Mouse (Mus musculus) heart, embryonic 13.5 days (tissue): ENCODE results near the gene Frs2. TPM values are rescaled to one million over a fixed set of nuclear protein-coding genes. Genes with fewer than 3 reads are reported as not detected.

ENCODE experiments used
- ATAC-seq: fragments of 200-750 bp; cut with Nextera tagmentation; 2 replicates; pipeline ENCODE4 v1.8.0; 2017; ENCODE audit warnings: moderate TSS enrichment; ENCODE audit not compliant: insufficient number of reproducible peaks, low FRiP score, low TSS enrichment; ENCODE audit errors: extremely low read depth
- H3K27ac ChIP-seq: fragments of 300-500 bp; sonication (generic); replicated peaks from 2 replicates; pipeline ENCODE4 v1.5.1; 2015; ENCODE audit warnings: moderate library complexity, mild to moderate bottlenecking, inconsistent platforms
- H3K27me3 ChIP-seq: fragments of 300-500 bp; sonication (generic); replicated peaks from 2 replicates; pipeline ENCODE4 v1.6.1; 2015; ENCODE audit warnings: mild to moderate bottlenecking, inconsistent platforms
- H3K36me3 ChIP-seq: fragments of 300-500 bp; sonication (generic); 2 replicates; pipeline ENCODE4 v1.6.1; 2015; ENCODE audit warnings: mild to moderate bottlenecking, inconsistent platforms
- H3K4me1 ChIP-seq: fragments of 300-500 bp; sonication (generic); 2 replicates; pipeline ENCODE4 v1.6.1; 2015; ENCODE audit warnings: inconsistent platforms
- H3K4me2 ChIP-seq: fragments of 300-500 bp; sonication (generic); 2 replicates; pipeline ENCODE4 v1.6.1; 2015; ENCODE audit warnings: inconsistent platforms, mild to moderate bottlenecking, moderate library complexity
- H3K4me3 ChIP-seq: fragments of 300-500 bp; sonication (generic); 2 replicates; pipeline ENCODE4 v1.5.1; 2015; ENCODE audit warnings: moderate library complexity, mild to moderate bottlenecking, inconsistent platforms
- H3K9ac ChIP-seq: fragments of 300-500 bp; sonication (generic); 2 replicates; pipeline ENCODE4 v1.6.1; 2015; ENCODE audit warnings: inconsistent platforms, mild to moderate bottlenecking, moderate library complexity
- H3K9me3 ChIP-seq: fragments of 300-500 bp; sonication (generic); 2 replicates; pipeline ENCODE4 v1.6.1; 2016; ENCODE audit warnings: inconsistent platforms
- WGBS: fragments of 180-500 bp; shearing (Covaris S2); methylation state at CpG from one replicate; pipeline ENCODE4 v1.1.7; 2015; ENCODE audit warnings: mixed read lengths; 5-methylcytosine and 5-hydroxymethylcytosine counted together
- polyA plus RNA-seq: library from polyadenylated mRNA; unstranded; fragments of >200 nt; fragmentation: Nextera tagmentation; extraction: Ambion mirVana; gene quantifications from 2 replicates; pipeline ENCODE4 v1.2.1, GENCODE M21; 2015

The Frs2 gene
- polyA plus RNA-seq, 1 experiment from 2014 or later, result 16.2 TPM

- 90% methylated on average over 3 of the region's 3 CpGs for WGBS
- Histone ChIP-seq H3K4me2 (no peak overlapping the region), H3K9ac (no peak overlapping the region), H3K9me3 (no peaks in the 10 kb centered on the region), H3K27ac (no peak overlapping the region), H3K36me3 (peaks cover 5% of the 10 kb centered on the region), H3K4me1 (peaks cover 60% of the 10 kb centered on the region), H3K4me3 (no peak overlapping the region), H3K27me3 (no peaks in the 10 kb centered on the region)
- ATAC-seq, result no peak
Observed at GRCm38 (mm10) chr10:117121448-117121847, 26.9 kb downstream of the Frs2 start.

GRCm38 (mm10) chr10:117120051-117120666 is 28.2 kb downstream of the Frs2 start:
- 0 out of 2 replicates have a peak overlapping the region, but pooled peaks have one; percentile 25 for H3K27ac ChIP-seq
- WGBS, result 70% methylated on average over 7 of the region's 7 CpGs
- 0 out of 2 replicates have a peak overlapping the region, but pooled peaks have one; percentile 59 for H3K4me2 ChIP-seq
- no peaks in the 10 kb centered on the region for H3K9me3 ChIP-seq
- no peak for ATAC-seq
- H3K36me3 ChIP-seq, result peaks cover 5% of the 10 kb centered on the region
- H3K9ac ChIP-seq, result no peak overlapping the region
- no peaks in the 10 kb centered on the region for H3K27me3 ChIP-seq
- H3K4me3 ChIP-seq, result no peak overlapping the region
- peaks cover 59% of the 10 kb centered on the region for H3K4me1 ChIP-seq

DNA sequence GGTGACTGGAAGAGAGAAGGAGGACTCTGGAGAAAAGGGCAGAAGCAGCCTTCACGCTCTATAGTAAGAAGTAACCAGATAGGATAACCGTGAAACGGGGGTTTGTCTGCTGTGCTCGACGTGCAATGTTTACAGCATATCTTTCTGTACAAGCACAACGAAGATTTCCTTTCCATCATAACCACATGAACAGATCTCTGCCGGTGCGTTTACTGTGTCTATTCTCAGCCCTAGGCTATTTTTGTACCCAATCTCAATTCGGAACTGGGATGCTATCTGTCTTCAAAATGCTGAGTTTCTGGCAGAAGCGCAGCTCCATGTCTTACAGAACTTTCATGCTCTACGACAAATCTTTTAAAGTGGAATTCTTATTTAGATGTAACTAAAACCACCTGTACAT is 28.8 kb downstream of the Frs2 start:
- Histone ChIP-seq H3K27ac (peak overlapping the region; percentile 73), H3K4me3 (no peak overlapping the region; the same call in 1 of the 2 replicates), H3K36me3 (peaks cover 5% of the 10 kb centered on the region), H3K9me3 (no peaks in the 10 kb centered on the region), H3K4me1 (peaks cover 61% of the 10 kb centered on the region), H3K27me3 (no peaks in the 10 kb centered on the region), H3K9ac (peak overlapping the region; percentile 45; the same call in 1 of the 2 replicates), H3K4me2 (peak overlapping the region; percentile 59)
- 32% methylated on average over 11 of the region's 11 CpGs for WGBS
- ATAC-seq, result no peak

- H3K4me1 ChIP-seq, result peaks cover 61% of the 10 kb centered on the region
- 51% methylated on average over 7 of the region's 7 CpGs for WGBS
- no peak overlapping the region for H3K4me3 ChIP-seq
- no peaks in the 10 kb centered on the region for H3K9me3 ChIP-seq
- no peak overlapping the region; the same call in 1 of the 2 replicates for H3K9ac ChIP-seq
- 0 out of 2 replicates have a peak overlapping the region, but pooled peaks have one; percentile 4 for H3K4me2 ChIP-seq
- no peaks in the 10 kb centered on the region for H3K27me3 ChIP-seq
- no peak for ATAC-seq
- peak overlapping the region; percentile 73 for H3K27ac ChIP-seq
- peaks cover 5% of the 10 kb centered on the region for H3K36me3 ChIP-seq
Observed at GRCm38 (mm10) chr10:117118421-117118831, 29.9 kb downstream of the Frs2 start.

GRCm38 (mm10) chr10:117115652-117116051 is 32.7 kb downstream of the Frs2 start:
- Histone ChIP-seq H3K27ac (peak overlapping the region; percentile 87), H3K4me2 (peak overlapping the region; percentile 37), H3K27me3 (no peaks in the 10 kb centered on the region), H3K9me3 (no peaks in the 10 kb centered on the region), H3K4me1 (peaks cover 85% of the 10 kb centered on the region), H3K4me3 (no peak overlapping the region), H3K36me3 (peaks cover 5% of the 10 kb centered on the region), H3K9ac (0 out of 2 replicates have a peak overlapping the region, but pooled peaks have one; percentile 50)
- WGBS, result 41% methylated on average over 3 of the region's 3 CpGs
- no peak for ATAC-seq

DNA sequence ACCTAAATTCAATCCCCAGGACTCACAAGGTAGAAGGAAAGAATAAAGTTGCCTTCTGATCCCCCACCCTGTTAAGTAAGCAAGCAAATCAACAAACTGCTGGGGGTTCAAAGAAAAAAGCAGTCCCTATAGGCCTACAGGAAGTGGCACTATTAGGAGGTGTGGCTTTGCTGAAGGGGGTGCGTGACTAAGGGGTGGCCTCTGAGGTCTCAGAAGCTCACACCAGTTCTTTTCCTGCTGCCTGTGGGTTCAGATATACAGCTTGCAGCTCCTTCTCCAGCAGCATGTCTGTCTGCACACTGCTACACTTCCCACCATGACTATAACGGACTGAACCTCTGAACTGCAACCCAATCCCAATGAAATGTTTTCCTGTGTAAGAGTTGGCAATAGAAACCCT is 35.8 kb downstream of the Frs2 start:
- ATAC-seq, result no peak

DNA sequence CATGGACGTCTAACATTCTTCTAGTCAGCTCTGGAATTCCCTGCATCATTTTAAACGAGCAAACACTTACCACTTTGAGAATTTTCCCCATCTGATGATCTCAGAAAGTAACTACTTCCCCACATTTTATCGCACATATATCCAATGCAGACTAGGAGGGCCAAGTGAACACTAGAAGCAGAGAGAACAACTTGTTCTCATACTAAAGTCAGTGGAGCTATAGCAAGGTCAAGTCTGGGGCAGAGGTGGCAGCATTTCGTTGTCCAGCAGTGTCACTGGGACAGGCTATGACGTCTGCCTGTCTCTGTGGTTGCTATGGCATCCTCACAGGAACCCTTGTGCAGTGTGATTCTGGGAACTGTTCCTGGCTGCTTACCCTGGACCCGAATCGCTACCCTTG is 36.9 kb downstream of the Frs2 start:
- no peak overlapping the region for H3K4me3 ChIP-seq
- H3K27me3 ChIP-seq, result no peaks in the 10 kb centered on the region
- H3K27ac ChIP-seq, result peak overlapping the region; percentile 43; the same call in 1 of the 2 replicates
- H3K4me1 ChIP-seq, result peaks cover 65% of the 10 kb centered on the region
- no peaks in the 10 kb centered on the region for H3K36me3 ChIP-seq
- H3K9me3 ChIP-seq, result no peaks in the 10 kb centered on the region
- WGBS, result 45% methylated on average over 7 of the region's 7 CpGs
- no peak for ATAC-seq
- no peak overlapping the region for H3K4me2 ChIP-seq
- no peak overlapping the region for H3K9ac ChIP-seq

More for the DNA sequence above, 35.8 kb downstream of the Frs2 start:
- no peak overlapping the region for H3K4me2 ChIP-seq
- no peak overlapping the region for H3K9ac ChIP-seq
- H3K27ac ChIP-seq, result 0 out of 2 replicates have a peak overlapping the region, but pooled peaks have one; percentile 22
- H3K27me3 ChIP-seq, result no peaks in the 10 kb centered on the region
- H3K9me3 ChIP-seq, result no peaks in the 10 kb centered on the region
- H3K4me3 ChIP-seq, result no peak overlapping the region
- WGBS, result 40% methylated on average over 2 of the region's 2 CpGs
- peaks cover 69% of the 10 kb centered on the region for H3K4me1 ChIP-seq
- no peaks in the 10 kb centered on the region for H3K36me3 ChIP-seq

DNA sequence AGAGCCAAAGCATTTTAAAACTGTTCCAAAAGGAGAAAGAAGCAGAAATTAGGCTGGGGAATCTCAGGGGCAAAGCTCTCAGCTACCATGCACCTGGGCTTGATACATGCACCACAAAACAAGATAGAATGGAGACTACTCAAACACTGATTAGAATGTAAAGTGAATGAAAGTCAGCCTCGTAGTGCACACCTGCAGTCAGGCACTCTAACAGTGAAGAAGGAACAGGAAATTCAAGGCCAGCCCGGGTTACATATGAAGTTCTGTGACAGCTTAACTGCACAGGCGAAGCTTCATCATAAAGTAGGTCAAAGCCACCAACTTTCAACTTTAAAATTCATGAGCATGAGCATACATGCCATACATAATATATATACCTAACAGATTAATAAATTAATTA is 38.1 kb downstream of the Frs2 start:
- 61% methylated on average over 3 of the region's 3 CpGs for WGBS

DNA sequence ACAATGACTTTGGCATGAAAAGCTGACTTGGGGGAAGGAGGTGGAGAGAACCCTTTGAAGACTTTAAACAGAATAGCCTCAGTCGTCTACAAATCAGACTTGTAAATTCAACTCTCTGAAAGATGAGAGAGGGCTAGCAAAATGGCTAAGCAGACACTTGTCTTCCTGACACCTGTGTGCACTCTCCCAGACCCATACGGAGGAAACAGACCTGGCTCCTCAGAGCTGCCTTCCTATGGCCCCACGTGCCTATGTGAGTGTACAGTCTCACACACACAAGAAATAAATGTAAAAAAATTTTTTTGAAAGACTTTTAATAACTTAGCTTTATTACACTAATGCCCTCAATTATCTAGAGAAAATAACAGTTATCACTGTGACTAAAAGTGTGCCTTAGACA is 41.6 kb downstream of the Frs2 start:
- ATAC-seq, result no peak
- Histone ChIP-seq H3K4me2 (peak overlapping the region; percentile 45; the same call in 1 of the 2 replicates), H3K9me3 (no peaks in the 10 kb centered on the region), H3K36me3 (no peaks in the 10 kb centered on the region), H3K4me1 (peaks cover 72% of the 10 kb centered on the region), H3K27me3 (no peaks in the 10 kb centered on the region), H3K9ac (no peak overlapping the region), H3K27ac (peak overlapping the region; percentile 84), H3K4me3 (no peak overlapping the region)
- WGBS, result 3% methylated on average over 3 of the region's 3 CpGs

More for the DNA sequence above, 38.1 kb downstream of the Frs2 start:
- Histone ChIP-seq H3K9ac (no peak overlapping the region), H3K4me1 (peaks cover 66% of the 10 kb centered on the region), H3K27ac (0 out of 2 replicates have a peak overlapping the region, but pooled peaks have one; percentile 4), H3K36me3 (no peaks in the 10 kb centered on the region), H3K4me3 (no peak overlapping the region), H3K9me3 (no peaks in the 10 kb centered on the region), H3K27me3 (no peaks in the 10 kb centered on the region), H3K4me2 (no peak overlapping the region)
- no peak for ATAC-seq

DNA sequence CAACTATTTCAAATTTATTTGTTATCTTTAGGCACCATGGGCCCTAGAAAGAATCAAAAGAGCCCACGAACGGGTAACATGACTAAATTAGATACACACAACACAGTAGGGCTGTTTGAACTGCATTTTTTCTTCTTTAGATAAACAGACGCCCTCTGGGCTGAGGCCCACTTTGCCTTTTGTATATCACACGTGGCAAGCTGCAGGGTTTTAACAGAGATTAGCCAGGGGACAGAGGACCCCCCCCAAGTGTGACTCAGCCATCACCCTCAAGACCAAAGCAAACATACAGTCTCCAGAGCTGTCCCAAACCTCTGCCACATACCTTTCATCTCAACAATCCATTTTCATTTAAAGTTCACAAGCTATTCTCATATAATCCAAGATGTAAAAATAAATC is 42.1 kb downstream of the Frs2 start:
- WGBS, result 5% methylated on average over 4 of the region's 4 CpGs
- ATAC-seq, result peak; percentile 64; the same call in 1 of the 2 replicates
- H3K27me3 ChIP-seq, result no peaks in the 10 kb centered on the region

DNA sequence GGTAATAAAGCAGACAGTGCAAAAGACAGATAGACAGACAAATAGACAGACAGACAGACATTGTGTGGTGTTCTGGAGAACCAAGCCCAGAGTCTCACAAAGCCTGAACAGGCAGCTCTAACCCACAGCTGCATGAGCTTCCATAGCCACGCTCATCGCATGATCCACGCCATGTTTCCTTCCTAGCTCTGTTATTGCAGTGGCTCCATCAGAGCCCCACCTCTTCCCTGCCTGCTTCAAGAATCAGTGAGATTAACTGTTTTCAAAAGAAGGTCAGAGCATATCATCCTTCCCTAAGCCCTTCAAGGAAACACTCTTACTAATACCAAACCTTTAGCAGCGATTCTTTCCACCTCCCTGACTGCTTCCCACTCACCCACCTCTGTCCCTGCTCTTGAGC is 43.3 kb downstream of the Frs2 start:
- 35% methylated on average over 4 of the region's 4 CpGs for WGBS
- no peak for ATAC-seq
- H3K36me3 ChIP-seq, result peaks cover 9% of the 10 kb centered on the region; the same call in 1 of the 2 replicates
- no peaks in the 10 kb centered on the region for H3K27me3 ChIP-seq
- H3K27ac ChIP-seq, result peak overlapping the region; percentile 84
- no peaks in the 10 kb centered on the region for H3K9me3 ChIP-seq
- peaks cover 58% of the 10 kb centered on the region for H3K4me1 ChIP-seq
- peak overlapping the region; percentile 45 for H3K4me2 ChIP-seq
- H3K9ac ChIP-seq, result 0 out of 2 replicates have a peak overlapping the region, but pooled peaks have one; percentile 41
- H3K4me3 ChIP-seq, result no peak overlapping the region

More for the DNA sequence above, 42.1 kb downstream of the Frs2 start:
- no peaks in the 10 kb centered on the region for H3K36me3 ChIP-seq
- H3K9ac ChIP-seq, result no peak overlapping the region
- H3K9me3 ChIP-seq, result no peaks in the 10 kb centered on the region
- peak overlapping the region; percentile 84 for H3K27ac ChIP-seq
- no peak overlapping the region for H3K4me3 ChIP-seq
- peaks cover 67% of the 10 kb centered on the region for H3K4me1 ChIP-seq
- H3K4me2 ChIP-seq, result peak overlapping the region; percentile 45
